Mouse (Mus musculus) kidney, embryonic 14.5 days (tissue): ENCODE data around the gene Dnajc19. TPM values are rescaled to one million over a fixed set of nuclear protein-coding genes. Genes with fewer than 3 reads are reported as not detected.
"Not testable (repeated sequence)": the region's sequence is repeated elsewhere in the genome, so short reads cannot be mapped to it uniquely, and the experiment has no call there.

Experiments used
- ATAC-seq: fragments of 200-750 bp; cut with Nextera tagmentation; 2 replicates; pipeline ENCODE4 v1.8.0; 2017; ENCODE audit warnings: moderate number of reproducible peaks, mild to moderate bottlenecking, moderate TSS enrichment, moderate library complexity; ENCODE audit not compliant: low FRiP score, low TSS enrichment
- H3K27ac ChIP-seq: fragments of 300-500 bp; sonication (generic); 2 replicates; pipeline ENCODE4 v1.5.1; 2014; ENCODE audit warnings: low read depth, mild to moderate bottlenecking, low read length, moderate library complexity, mixed read lengths
- H3K27me3 ChIP-seq: fragments of 300-500 bp; sonication (generic); 2 replicates; pipeline ENCODE4 v1.6.1; 2014; ENCODE audit warnings: mild to moderate bottlenecking, low read length; ENCODE audit not compliant: control insufficient read depth, insufficient read depth
- H3K36me3 ChIP-seq: fragments of 300-500 bp; sonication (generic); 2 replicates; pipeline ENCODE4 v1.6.1; 2014; ENCODE audit warnings: low read length, mixed read lengths; ENCODE audit not compliant: control insufficient read depth, insufficient read depth
- H3K4me1 ChIP-seq: fragments of 300-500 bp; sonication (generic); 2 replicates; pipeline ENCODE4 v1.6.1; 2014; ENCODE audit warnings: low read length, mixed read lengths; ENCODE audit not compliant: control insufficient read depth, insufficient read depth
- H3K4me2 ChIP-seq: fragments of 300-500 bp; sonication (generic); replicated peaks from 2 replicates; pipeline ENCODE4 v1.6.1; 2014; ENCODE audit warnings: low read depth, mild to moderate bottlenecking, low read length
- H3K4me3 ChIP-seq: fragments of 300-500 bp; sonication (generic); 2 replicates; pipeline ENCODE4 v1.5.1; 2014; ENCODE audit warnings: mild to moderate bottlenecking, low read length
- H3K9ac ChIP-seq: fragments of 300-500 bp; sonication (generic); 2 replicates; pipeline ENCODE4 v1.6.1; 2014; ENCODE audit warnings: low read depth, mild to moderate bottlenecking, low read length, moderate library complexity
- H3K9me3 ChIP-seq: fragments of 300-500 bp; sonication (generic); 2 replicates; pipeline ENCODE4 v1.6.1; 2016; ENCODE audit warnings: low read length; ENCODE audit not compliant: control insufficient read depth
- WGBS: fragments of 180-500 bp; shearing (Covaris S2); extraction: QIAGEN DNeasy Blood & Tissue Kit; methylation state at CpG from one replicate; pipeline ENCODE4 v1.1.7; 2014; 5-methylcytosine and 5-hydroxymethylcytosine counted together
- polyA plus RNA-seq: library from polyadenylated mRNA; unstranded; fragments of >200 nt; fragmentation: Nextera tagmentation; extraction: Ambion mirVana; gene quantifications from 2 replicates; pipeline ENCODE4 v1.2.1, GENCODE M21; 2014

The Dnajc19 gene
- polyA plus RNA-seq, 1 experiment from 2014 or later = 169 TPM

DNA sequence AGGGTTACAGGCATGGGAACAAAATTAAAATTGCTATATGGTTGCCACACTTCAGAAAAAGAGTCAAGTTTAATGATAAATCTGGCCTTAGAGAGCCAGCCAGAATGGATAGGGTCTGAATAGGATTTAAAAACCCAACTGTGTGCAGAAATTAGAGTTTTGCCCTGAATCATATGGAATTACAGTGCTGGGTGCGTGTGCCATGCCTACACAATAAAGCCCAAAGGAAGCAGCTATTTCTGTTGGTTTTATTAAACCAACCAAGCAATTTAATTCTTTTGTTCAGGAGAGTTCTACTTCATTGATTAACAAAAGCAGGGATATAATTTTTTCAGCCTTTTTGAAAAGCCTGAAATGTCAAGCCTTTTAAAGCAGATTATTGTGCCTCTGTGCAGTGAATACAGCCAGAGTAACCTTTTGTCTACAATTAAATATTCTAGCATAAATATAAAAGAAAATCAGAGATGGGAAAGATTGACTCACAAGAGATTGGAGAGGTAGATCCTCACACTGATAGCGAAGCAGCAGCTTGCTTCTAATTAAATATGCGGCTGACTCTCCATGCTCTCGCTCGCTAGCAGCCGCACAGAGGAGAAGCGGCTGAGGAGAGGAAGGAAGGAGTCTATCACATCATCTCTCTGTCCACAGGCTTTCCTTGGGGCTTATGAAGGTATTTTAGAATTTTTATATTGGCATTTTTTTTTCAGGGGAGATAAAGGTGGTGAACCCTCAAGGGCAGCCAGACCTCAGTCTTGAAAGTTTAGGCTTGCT lies 23.0 kb upstream of the Dnajc19 start:
- Histone ChIP-seq H3K9me3 (no peaks in the 10 kb centered on the region), H3K9ac (no peak overlapping the region), H3K36me3 (no peaks in the 10 kb centered on the region), H3K4me1 (no peaks in the 10 kb centered on the region), H3K4me3 (no peak overlapping the region), H3K4me2 (no peak overlapping the region), H3K27me3 (peaks cover 14% of the 10 kb centered on the region; the same call in 1 of the 2 replicates), H3K27ac (no peak overlapping the region)
- no peak for ATAC-seq
- 57% methylated on average over 7 of the region's 7 CpGs for WGBS

DNA sequence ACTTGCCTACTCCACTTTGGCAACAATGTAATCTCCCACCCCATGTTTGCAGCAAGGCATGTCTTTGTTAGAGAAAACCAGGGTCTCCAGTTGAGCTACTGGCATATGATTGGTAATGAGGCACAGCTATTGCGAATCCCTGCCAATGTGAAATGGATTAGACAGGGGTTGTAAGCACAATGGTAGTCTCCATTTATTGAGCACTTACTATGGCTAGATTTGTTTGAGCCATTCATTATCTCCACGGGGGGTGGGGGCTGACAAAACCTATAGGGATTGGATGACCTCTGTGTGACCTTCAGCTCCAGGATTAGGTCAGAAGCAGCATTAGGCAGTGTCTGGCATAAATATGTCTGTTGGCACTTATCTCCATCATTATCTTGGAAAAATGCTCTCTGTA lies 21.8 kb upstream of the Dnajc19 start:
- 82% methylated on average over 2 of the region's 2 CpGs for WGBS
- no peak for ATAC-seq
- H3K27ac ChIP-seq = no peak overlapping the region

DNA sequence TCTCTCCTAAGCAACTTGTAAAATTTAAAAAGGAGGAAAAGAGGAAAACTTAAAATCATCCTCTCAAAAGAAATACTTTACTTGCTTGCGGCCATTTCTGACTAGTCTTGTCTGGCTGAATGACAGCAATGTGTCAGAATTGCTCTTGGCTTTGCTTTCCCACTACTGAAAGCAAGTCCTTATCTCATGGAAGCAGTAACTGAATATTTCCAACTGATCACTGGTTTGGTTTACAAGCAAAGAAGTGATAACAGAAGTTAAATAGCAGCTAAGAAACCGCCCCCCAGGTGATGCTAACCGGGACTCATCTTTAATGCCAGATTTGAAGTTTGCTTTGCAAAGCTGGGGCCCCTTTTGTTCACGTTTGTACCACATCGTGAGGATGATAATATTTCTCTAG lies 2.5 kb upstream of the Dnajc19 start:
- ATAC-seq = no peak
- Histone ChIP-seq H3K4me3 (no peak overlapping the region), H3K36me3 (peaks cover 2% of the 10 kb centered on the region), H3K27me3 (no peaks in the 10 kb centered on the region), H3K9me3 (no peaks in the 10 kb centered on the region), H3K4me1 (peaks cover 9% of the 10 kb centered on the region; the same call in 1 of the 2 replicates), H3K4me2 (no peak overlapping the region), H3K27ac (no peak overlapping the region), H3K9ac (no peak overlapping the region)
- 72% methylated on average over 5 of the region's 5 CpGs for WGBS

More for the DNA sequence above, 21.8 kb upstream of the Dnajc19 start:
- Histone ChIP-seq H3K27me3 (peaks cover 14% of the 10 kb centered on the region; the same call in 1 of the 2 replicates), H3K9ac (no peak overlapping the region), H3K4me3 (no peak overlapping the region), H3K4me1 (no peaks in the 10 kb centered on the region), H3K36me3 (no peaks in the 10 kb centered on the region), H3K9me3 (no peaks in the 10 kb centered on the region), H3K4me2 (no peak overlapping the region)

DNA sequence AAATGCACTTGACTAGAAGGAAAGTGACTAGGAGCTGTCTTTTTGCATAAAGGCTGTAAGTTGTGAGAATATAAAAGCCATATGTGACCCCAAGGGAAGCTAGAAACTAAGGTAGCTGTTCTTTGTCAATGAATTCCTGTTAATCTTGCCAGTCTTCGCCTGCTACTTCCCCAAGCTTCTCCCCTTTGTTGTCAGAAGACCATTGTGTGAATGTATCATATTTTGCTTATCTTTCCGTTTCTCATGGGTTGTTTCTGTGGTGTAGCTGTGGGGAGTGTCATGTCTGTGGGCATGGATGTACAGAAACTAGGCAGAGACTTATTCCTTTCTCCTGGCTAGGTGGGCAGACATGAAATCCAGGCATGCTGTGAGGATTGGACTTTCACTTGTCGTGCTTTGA lies 808 bp upstream of the Dnajc19 start:
- H3K9ac ChIP-seq = no peak overlapping the region; the same call in 1 of the 2 replicates
- WGBS = 90% methylated on average over 3 of the region's 3 CpGs

DNA sequence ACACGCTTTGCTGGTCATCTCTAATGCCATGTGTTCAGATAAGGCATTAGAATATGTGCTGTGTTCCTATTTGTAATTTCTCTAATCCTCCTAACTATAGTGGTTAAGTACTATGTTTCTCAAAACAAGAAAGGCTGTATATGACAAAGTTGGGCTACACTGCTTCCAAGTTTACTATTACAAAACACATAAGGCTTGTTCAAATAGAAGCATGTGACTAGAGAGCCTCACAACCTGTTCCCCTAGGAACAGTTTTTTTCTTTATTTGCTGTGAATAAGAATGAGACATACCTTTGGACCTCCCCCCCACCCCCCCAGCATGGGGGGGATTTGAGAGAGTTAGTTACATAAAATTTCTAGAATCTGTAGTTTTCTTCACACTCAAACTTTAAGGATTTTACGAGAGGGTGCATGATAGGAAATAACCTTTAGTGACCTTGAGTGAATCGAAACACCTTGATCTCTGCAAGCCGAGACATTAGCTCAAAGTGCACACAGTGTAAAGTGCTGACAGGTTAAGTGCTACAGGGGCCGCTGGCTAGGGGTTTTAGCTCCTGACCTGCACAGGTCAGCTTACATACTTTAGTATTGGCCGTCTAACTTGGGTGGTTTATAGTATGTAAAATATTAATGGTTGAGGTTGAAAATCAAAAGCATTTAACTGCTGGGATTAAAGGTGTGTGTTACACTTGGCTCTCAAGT lies 4.9 kb downstream of the Dnajc19 start:
- no peak for ATAC-seq
- H3K4me1 ChIP-seq = 0 out of 2 replicates have a peak, but pooled peaks cover 3% of the 10 kb centered on the region
- 62% methylated on average over 6 of the region's 6 CpGs for WGBS
- H3K9me3 ChIP-seq = no peaks in the 10 kb centered on the region
- no peak overlapping the region for H3K27ac ChIP-seq
- peaks cover 41% of the 10 kb centered on the region for H3K36me3 ChIP-seq
- H3K4me2 ChIP-seq = no peak overlapping the region
- no peak overlapping the region for H3K9ac ChIP-seq
- no peaks in the 10 kb centered on the region for H3K27me3 ChIP-seq
- no peak overlapping the region for H3K4me3 ChIP-seq

More for the DNA sequence above, 808 bp upstream of the Dnajc19 start:
- no peak overlapping the region for H3K27ac ChIP-seq
- no peaks in the 10 kb centered on the region for H3K9me3 ChIP-seq
- no peak for ATAC-seq
- H3K4me1 ChIP-seq = peaks cover 9% of the 10 kb centered on the region; the same call in 1 of the 2 replicates
- H3K4me3 ChIP-seq = peak overlapping the region; percentile 83; the same call in 1 of the 2 replicates
- peak overlapping the region; percentile 63 for H3K4me2 ChIP-seq
- H3K27me3 ChIP-seq = no peaks in the 10 kb centered on the region
- peaks cover 6% of the 10 kb centered on the region for H3K36me3 ChIP-seq

DNA sequence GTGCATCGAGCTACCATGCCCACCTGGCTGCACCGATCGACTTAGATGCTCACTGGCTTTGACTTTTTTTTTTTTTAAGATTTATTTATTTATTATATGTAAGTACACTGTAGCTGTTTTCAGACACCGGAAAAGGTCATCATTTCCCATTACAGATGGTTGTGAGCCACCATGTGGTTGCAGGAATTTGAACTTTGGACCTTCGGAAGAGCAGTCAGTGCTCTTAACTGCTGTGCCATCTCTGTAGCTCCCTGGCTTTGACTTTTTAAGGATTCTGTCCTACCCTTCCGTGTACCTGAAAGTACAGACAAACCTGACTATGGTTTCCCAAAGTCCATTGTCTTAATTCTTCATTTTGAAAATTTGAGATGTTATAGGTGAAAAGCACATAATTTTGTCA lies 8.4 kb downstream of the Dnajc19 start:
- Histone ChIP-seq H3K27ac (no peak overlapping the region), H3K36me3 (peaks cover 57% of the 10 kb centered on the region), H3K4me2 (no peak overlapping the region), H3K4me3 (no peak overlapping the region), H3K27me3 (no peaks in the 10 kb centered on the region), H3K9ac (no peak overlapping the region), H3K9me3 (no peaks in the 10 kb centered on the region), H3K4me1 (no peaks in the 10 kb centered on the region)
- WGBS = 93% methylated on average over 6 of the region's 6 CpGs
- no peak for ATAC-seq

GRCm38 (mm10) chr3:34068943-34069342 lies 12.2 kb downstream of the Dnajc19 start:
- not testable (repeated sequence) for H3K27me3 ChIP-seq, H3K9me3 ChIP-seq, H3K4me2 ChIP-seq, ATAC-seq, H3K4me1 ChIP-seq, H3K27ac ChIP-seq, H3K9ac ChIP-seq, H3K4me3 ChIP-seq
- WGBS = 91% methylated on average over 7 of the region's 7 CpGs
- peaks cover 66% of the 10 kb centered on the region for H3K36me3 ChIP-seq

GRCm38 (mm10) chr3:34062352-34062751 lies 18.8 kb downstream of the Dnajc19 start:
- H3K36me3 ChIP-seq = peaks cover 67% of the 10 kb centered on the region
- no peak for ATAC-seq
- H3K27me3 ChIP-seq = no peaks in the 10 kb centered on the region
- H3K4me1 ChIP-seq = no peaks in the 10 kb centered on the region
- no peaks in the 10 kb centered on the region for H3K9me3 ChIP-seq
- no peak overlapping the region for H3K9ac ChIP-seq
- no peak overlapping the region for H3K4me3 ChIP-seq
- H3K27ac ChIP-seq = no peak overlapping the region
- 94% methylated on average over 2 of the region's 2 CpGs for WGBS
- H3K4me2 ChIP-seq = no peak overlapping the region

- Histone ChIP-seq H3K4me2 (no peak overlapping the region), H3K4me1 (no peaks in the 10 kb centered on the region; the same call in 1 of the 2 replicates), H3K9me3 (no peaks in the 10 kb centered on the region), H3K4me3 (no peak overlapping the region), H3K27ac (no peak overlapping the region), H3K36me3 (peaks cover 29% of the 10 kb centered on the region; the same call in 1 of the 2 replicates), H3K27me3 (no peaks in the 10 kb centered on the region), H3K9ac (no peak overlapping the region)
- no peak for ATAC-seq
- 90% methylated on average over 4 of the region's 4 CpGs for WGBS
Measured at GRCm38 (mm10) chr3:34041990-34042389, 39.1 kb downstream of the Dnajc19 start.
